Mouse (Mus musculus): ENCODE results near the gene Dhx16. TPM values are rescaled to one million over a fixed set of nuclear protein-coding genes. Genes with fewer than 3 reads are reported as not detected.

Dhx16 gene
- polyA plus RNA-seq, 2 experiments = 25.5 to 46.0 TPM

DNA sequence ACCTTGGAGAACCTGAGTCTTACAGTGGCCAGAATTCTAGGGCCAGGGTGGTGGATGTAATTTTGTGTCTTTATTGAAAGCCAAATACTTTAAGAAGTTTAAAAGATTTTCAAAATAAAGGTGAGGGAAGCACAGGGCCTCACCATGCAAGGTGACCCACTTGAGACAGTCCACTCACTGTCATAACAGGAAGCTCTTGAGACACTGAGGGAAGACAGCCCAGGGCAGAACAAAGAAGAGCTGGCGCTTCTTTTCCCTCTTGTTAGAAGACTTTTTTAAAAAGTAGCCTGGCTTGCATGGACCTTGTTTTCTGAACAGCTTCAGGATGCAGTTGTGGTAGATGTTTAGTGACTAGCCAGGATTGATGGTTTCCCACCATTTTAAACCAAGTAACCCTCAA, 40.8 kb downstream of the Dhx16 start:
- peaks cover 37% of the 10 kb centered on the region for H3K36me3 ChIP-seq (replicated peaks; ENCODE audit: control insufficient read depth, insufficient read depth, low read depth)
- peak overlapping the region; percentile 97 for H3K27ac ChIP-seq
- no peak for DNase-seq (ENCODE audit: low read depth in 3 of 3, low spot score in 3 of 3)
- H3K4me3 ChIP-seq (ENCODE audit: insufficient read depth in 1 of 2, low read depth in 2 of 2, low read length in 2 of 2) = peak overlapping the region in 1 of 2 experiments; percentile 88; a peak in 2 of 4 replicates
- peak overlapping the region; percentile 96 for H3K4me2 ChIP-seq (ENCODE audit: low read depth)
- no peaks in the 10 kb centered on the region for H3K9me3 ChIP-seq (ENCODE audit: control insufficient read depth, low read length)
- peaks cover 23 to 30% of the 10 kb centered on the region in 2 experiments for H3K4me1 ChIP-seq (replicated peaks; ENCODE audit: control insufficient read depth in 2 of 2, insufficient read depth in 2 of 2, low read length in 1 of 2)
- no peak for ATAC-seq (ENCODE audit: insufficient read depth)
- no peaks in the 10 kb centered on the region for H3K27me3 ChIP-seq (ENCODE audit: control insufficient read depth, insufficient read depth, low read length)
- H3K9ac ChIP-seq (replicated peaks) = peak overlapping the region; percentile 100
- WGBS (ENCODE audit: insufficient replicate concordance) = 57% methylated on average over 1 of the region's 1 CpGs
- TF ChIP-seq EP300 (IDR thresholded peaks at IDR 0.05; ENCODE audit: low read depth) (no peak), CTCF (IDR thresholded peaks at IDR 0.05; ENCODE audit: low read depth) (no peak)

DNA sequence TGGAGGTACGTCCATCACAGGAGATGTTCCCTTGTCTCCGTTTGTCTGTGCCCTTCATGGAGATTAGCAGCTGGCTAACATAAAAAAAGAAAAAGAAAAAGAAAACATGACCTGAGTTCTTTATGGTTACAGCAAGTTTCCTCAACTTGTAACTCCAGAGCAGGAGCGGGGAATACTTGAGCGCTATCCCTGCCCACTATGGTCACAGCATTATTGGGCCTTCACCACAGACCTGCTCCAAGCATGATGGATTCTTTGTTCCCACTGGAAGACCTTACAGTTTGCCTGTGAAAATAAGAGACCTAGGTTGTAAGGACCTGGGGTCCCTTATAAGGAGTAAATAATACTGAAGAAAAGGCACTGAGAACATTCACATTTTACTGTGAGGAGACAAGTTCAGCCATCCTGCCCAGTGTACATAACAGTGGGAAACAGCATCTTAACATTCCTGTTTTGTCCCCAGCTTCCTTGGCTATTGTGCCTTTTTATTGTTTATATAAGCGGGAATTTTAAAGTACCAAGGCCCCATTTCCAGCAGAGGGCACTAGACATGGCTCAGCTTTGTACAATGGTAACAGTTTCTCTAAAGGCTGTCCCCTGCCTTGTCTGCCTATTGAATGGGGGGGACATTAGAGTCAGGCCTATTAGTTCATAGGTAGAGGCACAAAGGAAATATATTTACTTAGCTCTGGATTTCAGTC, 41.4 kb downstream of the Dhx16 start:
- ATAC-seq (ENCODE audit: insufficient read depth) (no peak), DNase-seq (ENCODE audit: low read depth in 3 of 3, low spot score in 3 of 3) (no peak)
- peak overlapping the region; percentile 96 for H3K4me2 ChIP-seq (ENCODE audit: low read depth)
- H3K4me1 ChIP-seq (replicated peaks; ENCODE audit: control insufficient read depth in 2 of 2, insufficient read depth in 2 of 2, low read length in 1 of 2) = peaks cover 24 to 30% of the 10 kb centered on the region in 2 experiments
- TF ChIP-seq EP300 (IDR thresholded peaks at IDR 0.05; ENCODE audit: low read depth) (no peak), CTCF (IDR thresholded peaks at IDR 0.05; ENCODE audit: low read depth) (peak; percentile 63)
- 73% methylated on average over 5 of the region's 5 CpGs for WGBS (ENCODE audit: insufficient replicate concordance)
- no peaks in the 10 kb centered on the region for H3K27me3 ChIP-seq (ENCODE audit: control insufficient read depth, insufficient read depth, low read length)
- H3K36me3 ChIP-seq (replicated peaks; ENCODE audit: control insufficient read depth, insufficient read depth, low read depth) = peaks cover 43% of the 10 kb centered on the region
- no peaks in the 10 kb centered on the region for H3K9me3 ChIP-seq (ENCODE audit: control insufficient read depth, low read length)
- no peak overlapping the region; a peak in 1 of 4 replicates for H3K4me3 ChIP-seq (ENCODE audit: insufficient read depth in 1 of 2, low read depth in 2 of 2, low read length in 2 of 2)
- H3K27ac ChIP-seq = peak overlapping the region; percentile 97
- H3K9ac ChIP-seq (replicated peaks) = peak overlapping the region; percentile 100; the same call in 1 of the 2 replicates

DNA sequence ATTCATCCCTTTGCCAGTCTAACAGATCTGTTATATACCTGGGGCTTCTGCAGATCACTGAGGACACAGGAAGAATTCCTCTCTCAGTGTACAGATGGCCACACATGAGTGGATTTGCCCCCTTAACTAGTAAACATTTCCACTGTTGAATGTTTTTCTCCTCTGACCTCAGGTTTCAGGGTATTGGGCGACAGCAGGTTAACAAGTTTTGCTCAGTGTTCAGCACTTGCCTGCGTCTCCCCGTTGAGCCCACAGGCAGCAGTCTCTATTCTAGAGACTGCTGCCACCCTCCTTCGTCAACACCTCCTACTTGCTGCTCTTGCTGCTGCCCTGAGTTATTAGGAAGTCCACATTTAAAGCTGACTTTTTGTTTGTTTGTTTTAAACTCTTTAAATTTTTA, 42.1 kb downstream of the Dhx16 start:
- no peak for ATAC-seq (ENCODE audit: insufficient read depth)
- Histone ChIP-seq H3K4me3 (ENCODE audit: insufficient read depth in 1 of 2, low read depth in 2 of 2, low read length in 2 of 2) (no peak overlapping the region), H3K36me3 (replicated peaks; ENCODE audit: control insufficient read depth, insufficient read depth, low read depth) (peaks cover 50% of the 10 kb centered on the region), H3K27me3 (ENCODE audit: control insufficient read depth, insufficient read depth, low read length) (no peaks in the 10 kb centered on the region), H3K4me1 (replicated peaks; ENCODE audit: control insufficient read depth in 2 of 2, insufficient read depth in 2 of 2, low read length in 1 of 2) (peaks cover 30 to 37% of the 10 kb centered on the region in 2 experiments), H3K4me2 (ENCODE audit: low read depth) (no peak overlapping the region), H3K9ac (replicated peaks) (no peak overlapping the region), H3K9me3 (ENCODE audit: control insufficient read depth, low read length) (no peaks in the 10 kb centered on the region), H3K27ac (no peak overlapping the region)
- no peak for DNase-seq (ENCODE audit: low read depth in 3 of 3, low spot score in 3 of 3)
- no peak for TF ChIP-seq EP300 (IDR thresholded peaks at IDR 0.05; ENCODE audit: low read depth)
- TF ChIP-seq CTCF (IDR thresholded peaks at IDR 0.05; ENCODE audit: low read depth) = no peak
- WGBS (ENCODE audit: insufficient replicate concordance) = 84% methylated on average over 4 of the region's 4 CpGs

DNA sequence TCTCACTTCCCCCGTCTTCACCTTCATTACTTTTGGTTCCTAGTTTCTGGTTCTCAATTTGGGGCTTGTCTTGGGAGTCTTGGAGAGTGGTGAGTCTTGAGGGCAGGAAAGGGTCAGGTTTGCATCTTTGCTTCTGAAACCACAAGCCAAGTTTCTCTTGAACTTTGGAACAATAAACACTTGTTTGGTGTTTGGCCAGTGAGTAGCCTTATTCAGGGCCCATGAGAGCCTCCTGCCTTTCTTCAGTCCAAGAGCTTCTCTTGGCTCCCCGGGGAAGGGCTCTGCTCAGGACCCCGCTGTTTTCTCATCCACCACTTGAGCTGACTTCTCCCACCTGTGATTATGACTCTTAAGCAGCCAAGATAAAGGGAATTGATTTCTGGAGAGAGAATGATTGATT, 42.9 kb downstream of the Dhx16 start:
- TF ChIP-seq EP300 (IDR thresholded peaks at IDR 0.05; ENCODE audit: low read depth) (no peak), CTCF (IDR thresholded peaks at IDR 0.05; ENCODE audit: low read depth) (no peak)
- Histone ChIP-seq H3K27me3 (ENCODE audit: control insufficient read depth, insufficient read depth, low read length) (no peaks in the 10 kb centered on the region), H3K27ac (no peak overlapping the region), H3K9ac (replicated peaks) (no peak overlapping the region), H3K4me2 (ENCODE audit: low read depth) (no peak overlapping the region), H3K9me3 (ENCODE audit: control insufficient read depth, low read length) (no peaks in the 10 kb centered on the region), H3K4me3 (ENCODE audit: insufficient read depth in 1 of 2, low read depth in 2 of 2, low read length in 2 of 2) (no peak overlapping the region), H3K4me1 (replicated peaks; ENCODE audit: control insufficient read depth in 2 of 2, insufficient read depth in 2 of 2, low read length in 1 of 2) (peaks cover 34 to 43% of the 10 kb centered on the region in 2 experiments), H3K36me3 (replicated peaks; ENCODE audit: control insufficient read depth, insufficient read depth, low read depth) (peaks cover 51% of the 10 kb centered on the region)
- no peak for ATAC-seq (ENCODE audit: insufficient read depth)
- 86% methylated on average over 3 of the region's 3 CpGs for WGBS (ENCODE audit: insufficient replicate concordance)
- DNase-seq (ENCODE audit: low read depth in 3 of 3, low spot score in 3 of 3) = no peak

DNA sequence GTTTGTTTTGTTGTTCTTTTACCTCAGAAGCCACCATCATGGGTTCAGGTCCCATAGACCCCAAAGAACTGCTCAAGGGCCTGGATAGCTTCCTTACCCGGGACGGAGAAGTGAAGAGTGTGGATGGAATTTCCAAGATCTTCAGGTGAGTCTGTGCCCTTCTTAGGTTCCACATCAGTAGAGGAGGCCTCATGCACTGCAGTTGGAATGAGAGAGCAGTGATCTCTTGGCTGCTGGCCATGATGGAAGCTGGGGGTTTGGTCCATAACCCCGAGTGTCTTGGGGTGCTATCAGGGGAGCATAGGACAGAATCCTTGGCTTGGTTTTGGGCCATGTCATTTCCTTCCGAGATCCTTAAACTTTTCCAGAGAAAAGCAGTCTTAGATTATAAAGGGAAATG, 43.7 kb downstream of the Dhx16 start:
- no peaks in the 10 kb centered on the region for H3K9me3 ChIP-seq (ENCODE audit: control insufficient read depth, low read length)
- H3K9ac ChIP-seq (replicated peaks) = no peak overlapping the region
- DNase-seq (ENCODE audit: low read depth in 3 of 3, low spot score in 3 of 3) (no peak), ATAC-seq (ENCODE audit: insufficient read depth) (no peak)
- peaks cover 56% of the 10 kb centered on the region for H3K36me3 ChIP-seq (replicated peaks; ENCODE audit: control insufficient read depth, insufficient read depth, low read depth)
- no peaks in the 10 kb centered on the region for H3K27me3 ChIP-seq (ENCODE audit: control insufficient read depth, insufficient read depth, low read length)
- H3K27ac ChIP-seq = no peak overlapping the region
- peaks cover 38 to 51% of the 10 kb centered on the region in 2 experiments for H3K4me1 ChIP-seq (replicated peaks; ENCODE audit: control insufficient read depth in 2 of 2, insufficient read depth in 2 of 2, low read length in 1 of 2)
- TF ChIP-seq CTCF (IDR thresholded peaks at IDR 0.05; ENCODE audit: low read depth) = no peak
- no peak for TF ChIP-seq EP300 (IDR thresholded peaks at IDR 0.05; ENCODE audit: low read depth)
- no peak overlapping the region for H3K4me2 ChIP-seq (ENCODE audit: low read depth)
- 84% methylated on average over 4 of the region's 4 CpGs for WGBS (ENCODE audit: insufficient replicate concordance)
- H3K4me3 ChIP-seq (ENCODE audit: insufficient read depth in 1 of 2, low read depth in 2 of 2, low read length in 2 of 2) = no peak overlapping the region
